Mouse (Mus musculus) gastrocnemius, postnatal 14 days (tissue): Measurements from ENCODE around the gene Mtch2. TPM values are rescaled to one million over a fixed set of nuclear protein-coding genes. Genes with fewer than 3 reads are reported as not detected.

ENCODE experiments used
- DNase-seq: peaks from one replicate; pipeline ENCODE4 v3.0.0; 2021; ENCODE audit warnings: mixed read lengths
- intact Hi-C: fragments of 180-260 bp; cut with DNase I; formaldehyde crosslinking; loops from one replicate; pipeline ENCODE4 v1.15.1; 2025; ENCODE audit warnings: low total_unique reads
- total RNA-seq, 2 experiments: library from RNA; stranded (reverse); gene quantifications; 2 replicates each; pipeline ENCODE4 v1.2.3; 2021

Mtch2 gene
- total RNA-seq, 2 experiments from 2014 or later: 144 to 162 TPM

- DNase-seq: no peak
- intact Hi-C loops: no loop called here
Measured at GRCm38 (mm10) chr2:90848331-90848730, 1.4 kb downstream of the Mtch2 start.

GRCm38 (mm10) chr2:90850401-90850800 lies 3.4 kb downstream of the Mtch2 start:
- intact Hi-C loops: no loop called here
- DNase-seq: no peak

- intact Hi-C loops: no loop called here
Measured at GRCm38 (mm10) chr2:90861486-90861885, 14.5 kb downstream of the Mtch2 start.

GRCm38 (mm10) chr2:90864184-90864583 lies 17.2 kb downstream of the Mtch2 start:
- no peak for DNase-seq
- intact Hi-C loops: loop anchor here (2.0 kb wide), 1 partner anchor 25 kb away; no protein-coding TSS in a partner anchor

More at GRCm38 (mm10) chr2:90861486-90861885, 14.5 kb downstream of the Mtch2 start:
- DNase-seq: no peak

GRCm38 (mm10) chr2:90866524-90866923 lies 19.6 kb downstream of the Mtch2 start:
- intact Hi-C loops: loop anchor here (5.0 kb wide), 2 partner anchors 36 to 196 kb away; partner anchors contain the start of genes Kbtbd4 and Ndufs3
- DNase-seq: peak; percentile 84

- no peak for DNase-seq
Measured at GRCm38 (mm10) chr2:90870136-90870601, 23.2 kb downstream of the Mtch2 start.

GRCm38 (mm10) chr2:90871180-90871961 lies 24.4 kb downstream of the Mtch2 start:
- intact Hi-C loops: no loop called here
- peak; percentile 41 for DNase-seq

More at GRCm38 (mm10) chr2:90870136-90870601, 23.2 kb downstream of the Mtch2 start:
- intact Hi-C loops: no loop called here

- intact Hi-C loops: no loop called here
- DNase-seq: no peak
Measured at GRCm38 (mm10) chr2:90874025-90874424, 27.1 kb downstream of the Mtch2 start.

- DNase-seq: no peak
- intact Hi-C loops: no loop called here
Measured at GRCm38 (mm10) chr2:90875239-90875638, 28.3 kb downstream of the Mtch2 start.

GRCm38 (mm10) chr2:90877584-90878259 lies 30.8 kb downstream of the Mtch2 start:
- intact Hi-C loops: no loop called here
- no peak for DNase-seq

- no peak for DNase-seq
- intact Hi-C loops: no loop called here
Measured at GRCm38 (mm10) chr2:90879419-90879818, 32.5 kb downstream of the Mtch2 start.

GRCm38 (mm10) chr2:90880144-90880785 lies 33.3 kb downstream of the Mtch2 start:
- no peak for DNase-seq
- intact Hi-C loops: no loop called here

- no peak for DNase-seq
Measured at GRCm38 (mm10) chr2:90881824-90882223, 34.9 kb downstream of the Mtch2 start.

GRCm38 (mm10) chr2:90885218-90886041 lies 38.5 kb downstream of the Mtch2 start, which contains the start of gene C1qtnf4:
TSS of gene C1qtnf4 (plus strand) at chr2:90885860.
- intact Hi-C loops: no loop called here
- no peak for DNase-seq

More at GRCm38 (mm10) chr2:90881824-90882223, 34.9 kb downstream of the Mtch2 start:
- intact Hi-C loops: no loop called here

GRCm38 (mm10) chr2:90886436-90886835 lies 39.5 kb downstream of the Mtch2 start:
- DNase-seq: no peak
- intact Hi-C loops: no loop called here

- DNase-seq: no peak
Measured at GRCm38 (mm10) chr2:90887627-90888026, 40.7 kb downstream of the Mtch2 start.

GRCm38 (mm10) chr2:90889550-90890548 lies 42.9 kb downstream of the Mtch2 start:
- peak; percentile 44 for DNase-seq
- intact Hi-C loops: loop anchor here (2.0 kb wide), 1 partner anchor 25 kb away; no protein-coding TSS in a partner anchor

More at GRCm38 (mm10) chr2:90887627-90888026, 40.7 kb downstream of the Mtch2 start:
- intact Hi-C loops: loop anchor here (2.0 kb wide), 1 partner anchor 23 kb away; no protein-coding TSS in a partner anchor
